ENCODE assay signal across 8 mouse cellular contexts in the genomic region with DNA sequence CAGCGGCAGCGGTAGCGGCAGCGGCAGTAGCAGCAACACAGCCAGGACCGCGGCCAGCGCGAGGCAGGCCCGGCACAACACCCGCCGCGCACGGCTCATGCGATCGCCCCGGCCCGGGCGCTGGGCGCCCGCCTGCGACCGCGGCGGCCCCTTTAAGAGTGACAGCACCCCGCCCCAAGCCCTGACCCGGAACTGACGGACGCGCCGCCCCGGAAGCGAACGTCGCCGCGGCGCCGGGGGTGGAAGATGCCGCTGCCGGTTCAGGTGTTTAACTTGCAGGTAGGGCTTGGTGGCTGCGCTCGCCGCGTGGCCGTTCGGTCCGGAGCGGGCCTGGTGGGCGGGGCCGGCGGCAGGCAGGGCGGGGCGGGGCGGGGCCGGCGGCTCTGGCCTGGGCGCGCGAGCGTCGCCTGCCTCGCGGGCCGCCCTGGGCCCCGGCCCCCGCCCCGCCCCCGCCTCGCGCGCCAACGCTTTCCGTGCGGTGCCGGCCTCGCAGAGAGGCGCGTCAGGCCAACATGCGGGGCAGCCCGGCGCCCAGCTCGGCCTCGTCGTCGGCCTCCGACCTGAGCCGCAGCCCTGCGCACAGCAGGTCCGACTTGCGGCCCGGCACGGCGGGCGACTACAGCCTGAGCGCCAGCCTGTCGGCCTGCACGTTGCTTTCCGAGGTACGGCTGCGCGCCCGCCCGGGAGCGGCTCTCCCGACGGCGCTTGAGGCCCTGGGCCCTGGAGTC. TPM values are rescaled to one million over a fixed set of nuclear protein-coding genes. Genes with fewer than 3 reads are reported as not detected.
DNase-seq lines count a peak whose midpoint lies in the region; ATAC-seq and TF ChIP-seq lines count a peak whose summit lies in the region.

Gene Rfng (minus strand): TSS at position 144 of the 728 bp plus-strand sequence.
Gene Gps1 (plus strand): TSS at position 209 of the 728 bp plus-strand sequence.

- WGBS in heart, embryonic 12.5 days, result under 1% methylated on average over 83 of the region's 107 CpGs
- WGBS in kidney, postnatal 0 days, result under 1% methylated on average over 89 of the region's 107 CpGs
- WGBS in liver, embryonic 13.5 days (ENCODE audit: insufficient replicate concordance), result under 1% methylated on average over 99 of the region's 107 CpGs
- whole genome bisulfite sequencing in neural tube, embryonic 11.5 days, result under 1% methylated on average over 79 of the region's 107 CpGs
- under 1% methylated on average over 93 of the region's 107 CpGs for WGBS in stomach, embryonic 16.5 days

- peaks cover 39% of the 10 kb centered on the region for H3K36me3 ChIP-seq in C2C12 (ENCODE audit: control insufficient read depth, insufficient read depth)
- peaks cover 57% of the 10 kb centered on the region for H3K36me3 ChIP-seq in heart, embryonic 12.5 days
- peaks cover 20% of the 10 kb centered on the region for H3K36me3 ChIP-seq in kidney, postnatal 0 days (ENCODE audit: insufficient read depth, low read length)
- H3K36me3 ChIP-seq in liver, embryonic 13.5 days, result peaks cover 53% of the 10 kb centered on the region
- H3K36me3 ChIP-seq in neural tube, embryonic 11.5 days (ENCODE audit: control insufficient read depth, insufficient read depth, low read length), result peaks cover 4% of the 10 kb centered on the region
- H3K36me3 ChIP-seq in stomach, embryonic 16.5 days (ENCODE audit: control insufficient read depth, insufficient read depth, low read length), result peaks cover 5% of the 10 kb centered on the region; the same call in 1 of the 2 replicates

- peaks cover 4% of the 10 kb centered on the region for H3K4me1 ChIP-seq in bone marrow macrophage, adult 2 months (ENCODE audit: control insufficient read depth, insufficient read depth, low read length)
- peaks cover 3% of the 10 kb centered on the region; the same call in 1 of the 2 replicates for H3K4me1 ChIP-seq in embryonic fibroblast, embryonic 13.5 days (ENCODE audit: control insufficient read depth, insufficient read depth, low read length)
- peaks cover 21% of the 10 kb centered on the region for H3K4me1 ChIP-seq in heart, embryonic 12.5 days (replicated peaks)
- H3K4me1 ChIP-seq in kidney, postnatal 0 days (replicated peaks; ENCODE audit: insufficient read depth, low read length), result peaks cover 10% of the 10 kb centered on the region; the same call in 1 of the 2 replicates
- H3K4me1 ChIP-seq in liver, embryonic 13.5 days (replicated peaks), result peaks cover 37% of the 10 kb centered on the region
- peaks cover 12% of the 10 kb centered on the region for H3K4me1 ChIP-seq in neural tube, embryonic 11.5 days (ENCODE audit: control insufficient read depth, insufficient read depth, low read length)
- H3K4me1 ChIP-seq in stomach, embryonic 16.5 days (ENCODE audit: control insufficient read depth, insufficient read depth, low read length), result peaks cover 14% of the 10 kb centered on the region

- no peak for TF ChIP-seq POLR2A in bone marrow macrophage, adult 2 months (IDR thresholded peaks at IDR 0.05; ENCODE audit: borderline replicate concordance, low read depth, low read length)
- peak; percentile 47; the same call in 1 of the 2 replicates for TF ChIP-seq POLR2A in embryonic fibroblast, embryonic 13.5 days (IDR thresholded peaks at IDR 0.05; ENCODE audit: low read depth, low read length)

- peak; percentile 84 for ATAC-seq in heart, embryonic 12.5 days (ENCODE audit: insufficient number of reproducible peaks, low FRiP score)
- ATAC-seq in kidney, postnatal 0 days (replicated peaks; ENCODE audit: low FRiP score, low read depth), result peak; percentile 48
- peak; percentile 83 for ATAC-seq in liver, embryonic 13.5 days (ENCODE audit: low read depth)
- peak; percentile 80 for ATAC-seq in neural tube, embryonic 11.5 days (ENCODE audit: insufficient read depth, low FRiP score, low TSS enrichment)
- ATAC-seq in stomach, embryonic 16.5 days (ENCODE audit: insufficient read depth, low FRiP score), result peak; percentile 83

- H3K79me3 ChIP-seq in C2C12 (ENCODE audit: low read depth), result peaks cover 11% of the 10 kb centered on the region

- peaks cover 41% of the 10 kb centered on the region for H3K79me2 ChIP-seq in C2C12 (ENCODE audit: control insufficient read depth, insufficient read depth)

- peak; percentile 82 for DNase-seq in kidney, postnatal 0 days (ENCODE audit: low spot score)
- DNase-seq in liver, embryonic 13.5 days, result peak; percentile 78
- DNase-seq in neural tube, embryonic 11.5 days (ENCODE audit: low spot score), result peak; percentile 86

- H3K4me3 ChIP-seq in C2C12 (ENCODE audit: insufficient read depth, poor library complexity, severe bottlenecking), result peak within 1 kb of the TSS; percentile 91
- H3K4me3 ChIP-seq in bone marrow macrophage, adult 2 months (ENCODE audit: insufficient read depth, low read length), result peak within 1 kb of the TSS; percentile 98
- H3K4me3 ChIP-seq in embryonic fibroblast, embryonic 13.5 days (ENCODE audit: insufficient read depth, low read length), result peak within 1 kb of the TSS; percentile 90
- peak within 1 kb of the TSS; percentile 100 for H3K4me3 ChIP-seq in heart, embryonic 12.5 days
- H3K4me3 ChIP-seq in kidney, postnatal 0 days (replicated peaks; ENCODE audit: low read depth, low read length), result peak within 1 kb of the TSS; percentile 86
- H3K4me3 ChIP-seq in liver, embryonic 13.5 days (replicated peaks), result peak within 1 kb of the TSS; percentile 92
- peak within 1 kb of the TSS; percentile 98 for H3K4me3 ChIP-seq in neural tube, embryonic 11.5 days (ENCODE audit: low read depth, low read length)
- peak within 1 kb of the TSS; percentile 79 for H3K4me3 ChIP-seq in stomach, embryonic 16.5 days (replicated peaks; ENCODE audit: low read length)

- no peak for TF ChIP-seq CTCF in C2C12 (IDR thresholded peaks at IDR 0.05; ENCODE audit: control insufficient read depth, insufficient read depth, insufficient read length)
- no peak for TF ChIP-seq CTCF in bone marrow macrophage, adult 2 months (IDR thresholded peaks at IDR 0.05; ENCODE audit: low read depth, low read length)
- no peak for TF ChIP-seq CTCF in embryonic fibroblast, embryonic 13.5 days (IDR thresholded peaks at IDR 0.05; ENCODE audit: borderline replicate concordance, insufficient read depth, low read length)
- no peak for TF ChIP-seq CTCF in kidney, postnatal 0 days (IDR thresholded peaks at IDR 0.05; ENCODE audit: low read depth)

- H3K9me3 ChIP-seq in heart, embryonic 12.5 days (replicated peaks), result no peaks in the 10 kb centered on the region
- H3K9me3 ChIP-seq in kidney, postnatal 0 days (replicated peaks; ENCODE audit: low read length), result no peaks in the 10 kb centered on the region
- no peaks in the 10 kb centered on the region for H3K9me3 ChIP-seq in liver, embryonic 13.5 days (replicated peaks)
- H3K9me3 ChIP-seq in neural tube, embryonic 11.5 days (ENCODE audit: control insufficient read depth, low read length), result no peaks in the 10 kb centered on the region
- no peaks in the 10 kb centered on the region for H3K9me3 ChIP-seq in stomach, embryonic 16.5 days (replicated peaks; ENCODE audit: control insufficient read depth, low read length)

- no peaks in the 10 kb centered on the region for H3K27me3 ChIP-seq in C2C12 (ENCODE audit: control insufficient read depth, insufficient read depth, insufficient read length)
- H3K27me3 ChIP-seq in heart, embryonic 12.5 days (replicated peaks), result peaks cover 8% of the 10 kb centered on the region; the same call in 1 of the 2 replicates
- H3K27me3 ChIP-seq in kidney, postnatal 0 days (ENCODE audit: insufficient read depth, low read length), result no peaks in the 10 kb centered on the region
- no peaks in the 10 kb centered on the region; the same call in 1 of the 2 replicates for H3K27me3 ChIP-seq in liver, embryonic 13.5 days
- no peaks in the 10 kb centered on the region for H3K27me3 ChIP-seq in neural tube, embryonic 11.5 days (ENCODE audit: control insufficient read depth, insufficient read depth, low read length)
- no peaks in the 10 kb centered on the region for H3K27me3 ChIP-seq in stomach, embryonic 16.5 days (ENCODE audit: control insufficient read depth, insufficient read depth, low read length)

- H3ac ChIP-seq in C2C12 (ENCODE audit: control insufficient read depth, insufficient read length, low read depth), result peak within 1 kb of the TSS; percentile 92

- H3K27ac ChIP-seq in bone marrow macrophage, adult 2 months (ENCODE audit: insufficient read depth, low read depth, low read length), result peak within 1 kb of the TSS; percentile 46; the same call in 1 of the 2 replicates
- H3K27ac ChIP-seq in embryonic fibroblast, embryonic 13.5 days (ENCODE audit: insufficient read depth, low read length), result peak within 1 kb of the TSS; percentile 74
- H3K27ac ChIP-seq in heart, embryonic 12.5 days (ENCODE audit: poor library complexity, severe bottlenecking), result peak within 1 kb of the TSS; percentile 47; the same call in 1 of the 2 replicates
- peak within 1 kb of the TSS; percentile 80 for H3K27ac ChIP-seq in kidney, postnatal 0 days
- peak within 1 kb of the TSS; percentile 84 for H3K27ac ChIP-seq in liver, embryonic 13.5 days
- peak within 1 kb of the TSS; percentile 64 for H3K27ac ChIP-seq in neural tube, embryonic 11.5 days (ENCODE audit: low read depth, low read length)
- H3K27ac ChIP-seq in stomach, embryonic 16.5 days (ENCODE audit: low read length), result peak within 1 kb of the TSS; percentile 68

- H3K9ac ChIP-seq in heart, embryonic 12.5 days, result peak within 1 kb of the TSS; percentile 97
- H3K9ac ChIP-seq in kidney, postnatal 0 days (ENCODE audit: low read depth, low read length), result peak within 1 kb of the TSS; percentile 78
- H3K9ac ChIP-seq in liver, embryonic 13.5 days, result peak within 1 kb of the TSS; percentile 96
- peak within 1 kb of the TSS; percentile 91 for H3K9ac ChIP-seq in neural tube, embryonic 11.5 days (ENCODE audit: low read length)
- peak within 1 kb of the TSS; percentile 89 for H3K9ac ChIP-seq in stomach, embryonic 16.5 days (ENCODE audit: low read length)

- peak within 1 kb of the TSS; percentile 96 for H3K4me2 ChIP-seq in heart, embryonic 12.5 days
- peak within 1 kb of the TSS; percentile 96 for H3K4me2 ChIP-seq in kidney, postnatal 0 days (ENCODE audit: low read length)
- H3K4me2 ChIP-seq in liver, embryonic 13.5 days, result peak within 1 kb of the TSS; percentile 99
- H3K4me2 ChIP-seq in neural tube, embryonic 11.5 days (ENCODE audit: low read depth), result peak within 1 kb of the TSS; percentile 98
- peak within 1 kb of the TSS; percentile 89 for H3K4me2 ChIP-seq in stomach, embryonic 16.5 days (ENCODE audit: low read depth, low read length)

RNA-seq across cellular contexts. Expression of gene Rfng, which starts in this region (rescaled TPM):
- polyA plus RNA-seq in C2C12 (2012; fragmentation: generic; extraction: Trizol), result 17.6 TPM
- polyA plus RNA-seq in bone marrow macrophage, adult 2 months (2012; ENCODE audit: insufficient read depth, insufficient read length, missing spikeins), result 18.3 and 22.6 TPM in 2 replicates
- 12.8 and 13.0 TPM in 2 replicates for polyA plus RNA-seq in embryonic fibroblast, embryonic 13.5 days (2011; ENCODE audit: insufficient read length, low read depth, missing spikeins)
- polyA plus RNA-seq in heart, embryonic 12.5 days (2016; fragmentation: Nextera tagmentation; extraction: Ambion mirVana), result 23.2 and 24.9 TPM in 2 replicates
- 32.4 and 32.6 TPM in 2 replicates for polyA plus RNA-seq in kidney, postnatal 0 days (2015; fragmentation: Nextera tagmentation; extraction: Ambion mirVana)
- polyA plus RNA-seq in liver, embryonic 13.5 days (2015; fragmentation: Nextera tagmentation; extraction: Ambion mirVana), result 11.2 and 15.4 TPM in 2 replicates
- polyA plus RNA-seq in neural tube, embryonic 11.5 days (2014; fragmentation: Nextera tagmentation; extraction: Ambion mirVana), result 36.7 and 40.5 TPM in 2 replicates
- 41.1 and 43.8 TPM in 2 replicates for polyA plus RNA-seq in stomach, embryonic 16.5 days (2015; fragmentation: Nextera tagmentation; extraction: Ambion mirVana)

RNA-seq across cellular contexts. Expression of gene Gps1, which starts in this region (rescaled TPM):
- 187 TPM for polyA plus RNA-seq in C2C12 (2012; fragmentation: generic; extraction: Trizol)
- polyA plus RNA-seq in bone marrow macrophage, adult 2 months (2012; ENCODE audit: insufficient read depth, insufficient read length, missing spikeins), result 34.7 and 41.1 TPM in 2 replicates
- 103 and 112 TPM in 2 replicates for polyA plus RNA-seq in embryonic fibroblast, embryonic 13.5 days (2011; ENCODE audit: insufficient read length, low read depth, missing spikeins)
- 139 and 140 TPM in 2 replicates for polyA plus RNA-seq in heart, embryonic 12.5 days (2016; fragmentation: Nextera tagmentation; extraction: Ambion mirVana)
- 158 and 170 TPM in 2 replicates for polyA plus RNA-seq in kidney, postnatal 0 days (2015; fragmentation: Nextera tagmentation; extraction: Ambion mirVana)
- polyA plus RNA-seq in liver, embryonic 13.5 days (2015; fragmentation: Nextera tagmentation; extraction: Ambion mirVana), result 102 and 104 TPM in 2 replicates
- 286 and 291 TPM in 2 replicates for polyA plus RNA-seq in neural tube, embryonic 11.5 days (2014; fragmentation: Nextera tagmentation; extraction: Ambion mirVana)
- 166 and 167 TPM in 2 replicates for polyA plus RNA-seq in stomach, embryonic 16.5 days (2015; fragmentation: Nextera tagmentation; extraction: Ambion mirVana)

Comparison
In these comparisons a context has a peak if more than half of its experiments do, and no peak if none do; other contexts are left out.
1. Peak in every context shown above with its lines: DNase-seq, ATAC-seq, H3K4me3 ChIP-seq and H3K27ac ChIP-seq.